Mouse (Mus musculus): ENCODE data around the gene Lgmn. TPM values are rescaled to one million over a fixed set of nuclear protein-coding genes. Genes with fewer than 3 reads are reported as not detected.

The Lgmn gene
- total RNA-seq, 2 experiments from 2014 or later, result 101 to 114 TPM

DNA sequence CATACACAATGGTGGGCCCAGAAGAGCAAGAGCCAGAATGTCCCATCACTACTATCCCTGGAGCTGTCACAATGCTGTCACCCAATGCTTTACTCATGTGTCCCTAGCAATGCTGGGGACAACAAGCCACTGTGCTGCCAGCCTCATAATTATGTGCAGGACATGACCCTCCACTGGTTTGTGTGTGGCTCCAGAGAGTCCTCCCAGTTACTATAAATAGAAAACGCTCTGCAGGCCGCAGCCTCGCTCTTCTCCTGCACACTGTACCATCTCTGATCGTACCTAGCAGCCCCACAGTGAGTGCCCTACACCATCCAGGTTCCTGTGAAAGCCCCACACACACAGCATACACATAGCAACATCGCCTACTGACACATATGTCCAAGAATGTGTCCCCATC, 1.7 kb downstream of the Lgmn start:
- intact Hi-C loops (cut with DNase I), result no loop called here
- DNase-seq (ENCODE audit: low spot score in 2 of 2), result no peak

- intact Hi-C loops (cut with DNase I), result no loop called here
- DNase-seq (ENCODE audit: low spot score in 2 of 2), result no peak
Measured at GRCm38 (mm10) chr12:102436939-102437526, 2.6 kb downstream of the Lgmn start.

GRCm38 (mm10) chr12:102434107-102434506, 5.5 kb downstream of the Lgmn start:
- DNase-seq (ENCODE audit: low spot score in 2 of 2), result no peak
- intact Hi-C loops (cut with DNase I), result no loop called here

- intact Hi-C loops (cut with DNase I), result no loop called here
- no peak for DNase-seq (ENCODE audit: low spot score in 2 of 2)
Measured at GRCm38 (mm10) chr12:102432238-102432637, 7.4 kb downstream of the Lgmn start.

DNA sequence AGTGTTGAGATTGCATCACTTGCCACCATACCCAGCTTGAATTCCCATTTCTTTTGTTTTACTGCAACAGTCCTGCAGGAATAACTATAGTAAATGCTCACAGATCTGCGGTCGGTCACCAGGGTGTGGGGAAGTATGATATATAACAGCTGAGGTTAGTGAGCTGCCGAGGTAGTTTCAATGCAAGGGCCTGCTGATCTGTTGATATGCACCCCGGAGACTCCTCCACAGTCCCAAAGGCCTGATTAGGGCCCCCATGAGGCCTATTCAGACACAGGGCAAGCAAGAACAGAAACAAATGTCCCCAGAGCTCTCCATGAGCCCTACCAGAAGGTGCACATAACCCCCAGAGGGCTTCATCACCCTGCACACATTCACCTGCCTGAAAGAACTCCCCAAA, 9.4 kb downstream of the Lgmn start:
- intact Hi-C loops (cut with DNase I), result no loop called here
- DNase-seq (ENCODE audit: low spot score in 2 of 2), result no peak

- no peak for DNase-seq (ENCODE audit: low spot score in 2 of 2)
- intact Hi-C loops (cut with DNase I), result no loop called here
Measured at GRCm38 (mm10) chr12:102429656-102430055, 10.0 kb downstream of the Lgmn start.

- DNase-seq (ENCODE audit: low spot score in 2 of 2), result no peak
- intact Hi-C loops (cut with DNase I), result no loop called here
Measured at GRCm38 (mm10) chr12:102426285-102426684, 13.3 kb downstream of the Lgmn start.

DNA sequence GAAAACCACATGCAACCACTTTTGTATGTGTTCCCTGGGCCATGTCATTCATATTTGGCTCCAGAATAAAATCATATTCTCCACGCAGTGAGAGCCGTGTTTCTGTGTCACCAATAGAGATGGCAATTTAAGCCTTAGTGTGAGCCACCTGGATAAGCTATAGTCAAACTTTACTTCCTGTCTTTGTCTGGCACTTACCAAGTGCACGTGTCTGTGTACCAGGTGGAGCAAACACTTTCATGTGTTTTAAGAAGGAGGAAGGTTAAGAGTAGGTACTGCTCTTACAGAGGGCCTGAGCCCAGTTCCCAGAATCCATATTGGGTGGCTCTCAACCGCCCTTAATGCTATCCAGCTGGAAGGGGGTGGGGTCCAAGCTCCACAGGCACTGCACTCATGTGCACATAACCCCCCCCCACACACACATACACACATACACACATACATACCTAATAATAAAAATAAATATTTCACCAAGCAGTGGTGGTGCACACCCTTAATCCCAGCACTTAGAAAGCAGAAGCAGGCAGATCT, 14.5 kb downstream of the Lgmn start:
- intact Hi-C loops (cut with DNase I), result no loop called here
- no peak for DNase-seq (ENCODE audit: low spot score in 2 of 2)

DNA sequence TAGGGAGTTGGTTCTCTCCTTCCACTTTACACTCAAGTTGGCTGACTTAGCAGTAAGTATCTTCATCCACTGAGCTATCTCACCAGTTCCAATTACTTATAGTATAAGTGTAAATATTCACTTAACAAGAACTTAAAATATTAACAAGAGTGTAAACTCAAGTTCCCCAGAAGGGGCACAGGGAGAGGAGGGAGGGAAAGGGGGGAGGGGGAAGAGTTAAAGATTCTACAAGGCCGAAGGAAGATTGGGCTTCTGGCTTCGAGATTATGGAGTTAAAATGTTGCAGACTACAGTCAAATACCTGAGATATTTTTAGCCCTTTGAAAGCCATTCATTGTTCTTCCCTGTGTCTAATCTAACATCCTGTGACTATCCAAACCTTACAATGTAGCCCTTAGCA, 15.2 kb downstream of the Lgmn start:
- intact Hi-C loops (cut with DNase I), result no loop called here
- no peak for DNase-seq (ENCODE audit: low spot score in 2 of 2)

DNA sequence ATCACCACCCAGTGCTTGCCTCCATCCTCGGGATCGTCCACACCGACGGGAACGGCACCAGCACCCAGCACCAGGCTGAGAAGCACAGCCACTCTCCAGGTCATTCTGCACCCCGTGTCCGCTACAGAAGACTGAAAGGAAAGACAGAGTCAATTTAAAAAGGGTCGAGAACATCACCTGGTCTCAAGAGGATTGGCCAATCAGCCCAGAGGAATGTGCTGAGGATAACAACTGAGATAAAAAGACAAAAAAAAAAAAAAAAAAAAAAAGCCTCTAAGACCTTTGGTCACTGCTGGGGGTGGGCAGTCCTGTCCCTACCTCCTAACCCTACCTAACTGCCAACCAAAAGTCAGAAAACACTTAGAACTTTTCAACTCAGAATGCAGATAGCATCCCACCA, 16.0 kb downstream of the Lgmn start:
- intact Hi-C loops (cut with DNase I), result no loop called here
- no peak for DNase-seq (ENCODE audit: low spot score in 2 of 2)

DNA sequence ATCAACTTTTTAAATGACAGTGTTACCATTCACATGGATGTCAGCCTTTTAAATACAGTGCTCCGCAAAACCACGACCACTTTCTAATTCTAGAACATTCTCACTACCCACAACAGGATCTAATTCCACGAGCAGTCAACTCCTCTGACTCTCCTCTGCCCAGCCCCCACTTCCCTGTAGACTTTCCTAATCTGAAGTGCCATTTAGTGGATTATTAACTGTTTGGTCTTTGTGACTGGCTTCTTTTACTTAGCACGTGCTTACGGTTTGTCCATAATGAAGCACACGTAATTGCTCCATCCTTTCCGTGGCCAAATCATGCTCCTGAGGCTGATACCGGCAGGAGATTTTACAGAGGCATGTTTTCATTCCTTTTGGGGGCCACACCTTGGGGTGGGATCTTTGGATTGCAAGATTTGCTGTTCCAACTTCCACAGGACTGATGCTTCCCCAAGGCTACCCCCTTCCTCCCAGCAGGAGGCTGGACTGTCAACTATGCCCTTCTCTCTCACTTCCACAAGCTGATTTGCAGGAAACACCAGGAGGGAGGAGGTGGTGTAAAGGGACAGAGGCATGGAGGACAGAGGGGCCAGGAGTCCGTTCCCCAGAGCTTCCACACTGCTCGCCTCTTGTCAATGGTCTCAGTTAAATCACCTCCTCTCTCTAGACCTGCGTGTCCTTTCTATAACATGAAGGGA, 16.8 kb downstream of the Lgmn start:
- DNase-seq (ENCODE audit: low spot score in 2 of 2), result no peak
- intact Hi-C loops (cut with DNase I), result no loop called here

DNA sequence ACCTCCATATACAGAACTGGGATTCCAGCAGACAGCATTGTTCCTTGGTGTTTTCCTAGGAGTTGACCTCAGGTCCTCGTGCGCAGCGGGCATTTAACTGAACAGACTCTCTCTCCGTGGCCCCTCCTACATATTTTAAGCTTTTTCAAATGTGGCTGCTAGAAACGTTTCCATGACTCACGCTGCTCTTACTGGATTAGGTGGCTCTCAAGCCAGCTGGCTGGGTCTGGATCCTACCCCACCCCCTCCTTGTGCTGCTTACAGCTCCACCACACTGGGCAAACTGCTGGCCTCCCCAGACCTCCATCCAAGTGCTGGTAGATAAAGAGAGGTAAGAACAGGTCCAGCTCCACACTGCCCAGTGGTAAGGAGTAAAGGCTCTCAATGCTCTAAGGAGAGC, 17.5 kb downstream of the Lgmn start:
- intact Hi-C loops (cut with DNase I), result no loop called here
- DNase-seq (ENCODE audit: low spot score in 2 of 2), result peak in 1 of 2 experiments; percentile 38

GRCm38 (mm10) chr12:102420168-102420890, 19.3 kb downstream of the Lgmn start:
- intact Hi-C loops (cut with DNase I), result no loop called here

GRCm38 (mm10) chr12:102419544-102419943, 20.1 kb downstream of the Lgmn start:
- no peak for DNase-seq (ENCODE audit: low spot score in 2 of 2)
- intact Hi-C loops (cut with DNase I), result no loop called here

More at GRCm38 (mm10) chr12:102420168-102420890, 19.3 kb downstream of the Lgmn start:
- no peak for DNase-seq (ENCODE audit: low spot score in 2 of 2)

GRCm38 (mm10) chr12:102417701-102418100, 21.9 kb downstream of the Lgmn start:
- DNase-seq (ENCODE audit: low spot score in 2 of 2), result no peak
- intact Hi-C loops (cut with DNase I), result no loop called here

DNA sequence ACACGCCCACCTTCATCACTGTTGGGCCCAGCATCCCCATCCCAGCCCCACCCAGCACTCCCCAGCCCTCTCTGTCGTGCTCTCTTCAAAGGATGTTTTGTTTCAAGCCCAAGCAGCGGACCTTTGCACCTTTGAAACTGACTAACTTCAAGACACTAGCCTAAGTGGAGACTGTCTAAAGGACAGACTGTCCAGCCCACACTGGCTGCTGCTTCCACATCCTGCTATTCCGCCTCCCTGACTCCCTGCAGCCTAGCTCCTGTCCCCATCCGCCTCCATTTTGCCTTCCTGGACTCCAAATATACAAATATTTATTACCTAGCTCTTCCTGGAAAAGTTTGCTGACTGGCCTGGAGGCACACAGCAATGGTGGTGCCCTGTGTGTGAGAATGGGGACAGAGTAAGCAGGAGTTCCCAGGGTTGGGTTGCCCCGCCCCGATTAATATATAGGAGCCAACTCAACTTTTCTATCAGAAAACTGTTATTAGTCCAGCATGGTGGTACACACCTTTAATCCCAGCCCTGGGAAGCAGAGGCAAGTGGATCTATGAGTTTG, 22.6 kb downstream of the Lgmn start:
- no peak for DNase-seq (ENCODE audit: low spot score in 2 of 2)
- intact Hi-C loops (cut with DNase I), result no loop called here

- intact Hi-C loops (cut with DNase I), result no loop called here
- DNase-seq (ENCODE audit: low spot score in 2 of 2), result peak; percentile 52 to 54
Measured at GRCm38 (mm10) chr12:102416391-102416837, 23.2 kb downstream of the Lgmn start.

DNA sequence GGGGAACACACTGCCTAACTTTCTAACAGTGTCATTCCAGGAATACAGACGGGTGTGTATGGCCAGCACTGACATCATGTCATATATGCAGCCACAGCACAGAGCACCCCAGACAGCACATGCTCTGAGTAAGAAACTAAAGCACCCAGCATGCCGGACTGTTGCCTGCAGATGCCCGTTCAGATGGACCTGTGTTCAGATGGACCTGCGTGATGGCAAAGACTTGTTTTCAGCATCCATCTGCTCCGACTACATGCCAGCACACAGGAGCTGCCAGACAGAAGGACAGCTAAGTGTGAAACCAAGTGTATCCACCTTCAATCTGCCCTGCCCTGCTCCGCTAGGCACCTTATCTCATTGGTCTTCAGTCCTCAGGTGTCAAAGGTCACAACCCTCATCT, 24.9 kb downstream of the Lgmn start:
- intact Hi-C loops (cut with DNase I), result no loop called here
- DNase-seq (ENCODE audit: low spot score in 2 of 2), result no peak

GRCm38 (mm10) chr12:102413171-102413570, 26.4 kb downstream of the Lgmn start:
- no peak for DNase-seq (ENCODE audit: low spot score in 2 of 2)
- intact Hi-C loops (cut with DNase I), result no loop called here

GRCm38 (mm10) chr12:102398588-102398987, 41.0 kb downstream of the Lgmn start:
- no peak for DNase-seq (ENCODE audit: low spot score in 2 of 2)
- intact Hi-C loops (cut with DNase I), result no loop called here

All from left cerebral cortex, postnatal 36 days (tissue).